Mouse (Mus musculus) CH12.LX (cell line): Measurements from ENCODE around the gene Rep15. TPM values are rescaled to one million over a fixed set of nuclear protein-coding genes. Genes with fewer than 3 reads are reported as not detected.

ENCODE experiments used
- DNase-seq: peaks from one replicate; pipeline ENCODE4 v3.0.0-alpha.2; 2013; ENCODE audit errors: extremely low read depth
- H3K27ac ChIP-seq: 2 replicates; pipeline ENCODE4 v1.5.1; 2012; ENCODE audit warnings: low read depth, mild to moderate bottlenecking, control low read depth, moderate library complexity; ENCODE audit not compliant: insufficient read depth
- H3K27me3 ChIP-seq: replicated peaks from 2 replicates; pipeline ENCODE3; 2012; ENCODE audit warnings: inconsistent platforms
- H3K36me3 ChIP-seq, 2 experiments: replicated peaks in 1 of 2; 2 replicates each; pipeline versions ENCODE3 to v1.6.1; 2012; ENCODE audit warnings: inconsistent platforms in 1 of 2, low read length in 1 of 2, mild to moderate bottlenecking in 1 of 2, mixed read lengths in 1 of 2, moderate library complexity in 1 of 2; ENCODE audit not compliant: control insufficient read depth in 1 of 2, insufficient read depth in 1 of 2
- H3K4me1 ChIP-seq, 2 experiments: 2 replicates each; pipeline ENCODE4 v1.6.1; 2012; ENCODE audit warnings: inconsistent platforms in 1 of 2, moderate library complexity in 1 of 2; ENCODE audit not compliant: insufficient read depth in 2 of 2, control insufficient read depth in 1 of 2
- H3K4me2 ChIP-seq: 2 replicates; pipeline ENCODE4 v1.6.1; 2012; ENCODE audit warnings: low read depth, mild to moderate bottlenecking, control low read depth; ENCODE audit not compliant: poor library complexity, insufficient read depth, severe bottlenecking
- H3K4me3 ChIP-seq, 3 experiments: fragments of 150-350 bp in 1 of 3; sonication (generic) in 1 of 3; replicated peaks in 1 of 3; 2 replicates each; pipeline versions ENCODE3 to v1.5.1; 2011 to 2012; ENCODE audit warnings: low read depth in 2 of 3, low read length in 2 of 3, mild to moderate bottlenecking in 2 of 3, moderate library complexity in 2 of 3, control low read depth in 1 of 3, improper control_type of control experiment in 1 of 3, inconsistent platforms in 1 of 3, mixed read lengths in 1 of 3; ENCODE audit not compliant: poor library complexity in 1 of 3
- H3K79me2 ChIP-seq: replicated peaks from 2 replicates; pipeline ENCODE4 v1.6.1; 2012; ENCODE audit warnings: mild to moderate bottlenecking, moderate library complexity; ENCODE audit not compliant: control insufficient read depth, poor library complexity, insufficient read depth, severe bottlenecking; ENCODE audit errors: extremely low read depth
- H3K9ac ChIP-seq: 2 replicates; pipeline ENCODE4 v1.6.1; 2012; ENCODE audit warnings: low read depth, mild to moderate bottlenecking, control low read depth, moderate library complexity; ENCODE audit not compliant: insufficient read depth
- H3K9me3 ChIP-seq: replicated peaks from 2 replicates; pipeline ENCODE3; 2012; ENCODE audit warnings: low read length, inconsistent platforms, mixed read lengths
- BHLHE40 ChIP-seq: IDR thresholded peaks from 2 replicates; pipeline ENCODE4 v1.6.1; 2011; ENCODE audit warnings: mild to moderate bottlenecking, low read depth, low read length, improper control_type of control experiment
- CHD1 ChIP-seq: IDR thresholded peaks from 2 replicates; pipeline ENCODE4 v1.6.1; 2012; ENCODE audit warnings: low read depth, low read length, improper control_type of control experiment, inconsistent platforms
- CHD2 ChIP-seq: IDR thresholded peaks from 2 replicates; pipeline ENCODE4 v1.6.1; 2011; ENCODE audit warnings: low read length, improper control_type of control experiment
- CTCF ChIP-seq, 2 experiments: IDR thresholded peaks in 1 of 2; conservative IDR thresholded peaks in 1 of 2; 2 replicates each; pipeline ENCODE4 v1.5.1; 2011 to 2012; ENCODE audit warnings: low read depth in 2 of 2, low read length in 2 of 2, improper control_type of control experiment in 1 of 2, inconsistent platforms in 1 of 2, mild to moderate bottlenecking in 1 of 2, moderate library complexity in 1 of 2
- E2F4 ChIP-seq: IDR thresholded peaks from 2 replicates; pipeline ENCODE4 v1.6.1; 2011; ENCODE audit warnings: low read depth, low read length, improper control_type of control experiment; ENCODE audit not compliant: insufficient replicate concordance
- GABPA ChIP-seq: IDR thresholded peaks from 2 replicates; pipeline ENCODE4 v1.6.1; 2012; ENCODE audit warnings: low read depth, low read length, improper control_type of control experiment, inconsistent platforms; ENCODE audit not compliant: insufficient replicate concordance
- HCFC1 ChIP-seq: IDR thresholded peaks from 2 replicates; pipeline ENCODE4 v1.6.1; 2012; ENCODE audit warnings: low read depth, mild to moderate bottlenecking, inconsistent platforms, low read length, improper control_type of control experiment
- JUND ChIP-seq: conservative IDR thresholded peaks from 2 replicates; pipeline ENCODE4 v1.6.1; 2011; ENCODE audit warnings: low read depth, low read length, improper control_type of control experiment
- KAT2A ChIP-seq: IDR thresholded peaks from 2 replicates; pipeline ENCODE4 v1.6.1; 2012; ENCODE audit warnings: low read length, improper control_type of control experiment, inconsistent platforms; ENCODE audit not compliant: insufficient replicate concordance
- MAX ChIP-seq: IDR thresholded peaks from 2 replicates; pipeline ENCODE4 v1.6.1; 2011; ENCODE audit warnings: low read length, improper control_type of control experiment
- MAZ ChIP-seq: IDR thresholded peaks from 2 replicates; pipeline ENCODE4 v1.6.1; 2012; ENCODE audit warnings: low read depth, mild to moderate bottlenecking, inconsistent platforms, low read length, improper control_type of control experiment, moderate library complexity
- MEF2A ChIP-seq: IDR thresholded peaks from 2 replicates; pipeline ENCODE4 v1.6.1; 2014; ENCODE audit warnings: low read depth, mild to moderate bottlenecking, inconsistent platforms, low read length, improper control_type of control experiment, borderline replicate concordance
- MXI1 ChIP-seq: IDR thresholded peaks from 2 replicates; pipeline ENCODE4 v1.6.1; 2011; ENCODE audit warnings: mild to moderate bottlenecking, low read depth, low read length, improper control_type of control experiment
- SIN3A ChIP-seq: IDR thresholded peaks from 2 replicates; pipeline ENCODE4 v1.6.1; 2012; ENCODE audit warnings: low read length, improper control_type of control experiment, inconsistent platforms
- SMC3 ChIP-seq: IDR thresholded peaks from 2 replicates; pipeline ENCODE4 v1.6.1; 2011; ENCODE audit warnings: low read depth, low read length, improper control_type of control experiment
- USF1 ChIP-seq: IDR thresholded peaks from 2 replicates; pipeline ENCODE4 v1.6.1; 2014; ENCODE audit warnings: low read depth, mild to moderate bottlenecking, inconsistent platforms, low read length, improper control_type of control experiment
- ZC3H11A ChIP-seq: IDR thresholded peaks from 2 replicates; pipeline ENCODE4 v1.6.1; 2012; ENCODE audit warnings: low read depth, mild to moderate bottlenecking, inconsistent platforms, low read length, improper control_type of control experiment
- ZKSCAN1 ChIP-seq: IDR thresholded peaks from 2 replicates; pipeline ENCODE4 v1.6.1; 2012; ENCODE audit warnings: low read depth, inconsistent platforms, low read length, improper control_type of control experiment, borderline replicate concordance
- dilution Hi-C: fragments of 300-500 bp; cut with MboI; formaldehyde crosslinking; loops from 2 replicates; pipeline ENCODE4 v1.14.3; 2020; ENCODE audit warnings: low sequenced_read_pairs; ENCODE audit not compliant: extremely low pct_unique_long_range_greater_than_20kb, extremely low pct_ligation_motif_present
- in situ Hi-C: fragments of 300-500 bp; cut with MboI; formaldehyde crosslinking; loops from 3 replicates; pipeline ENCODE4 v1.14.3; 2019; ENCODE audit warnings: low sequenced_read_pairs, low pct_ligation_motif_present, low pct_unique_long_range_greater_than_20kb, mixed read lengths
- polyA plus RNA-seq: library from polyadenylated mRNA; unstranded; fragments of >175 nt; gene quantifications from 2 replicates; pipeline ENCODE4 v1.2.1, GENCODE M21; 2012; ENCODE audit warnings: low read depth; ENCODE audit not compliant: insufficient read length
- total RNA-seq, 2 experiments: library from RNA; depleted of rRNA; stranded (reverse); fragments of 300-350 nt in 1 of 2; fragments of >200 nt in 1 of 2; gene quantifications; 2 replicates each; pipeline ENCODE4 v1.2.3; 2012 to 2014

The Rep15 gene
- total and polyA plus RNA-seq, 3 experiments: 0.08 to 0.14 TPM; not detected in 1

GRCm38 (mm10) chr6:147061630-147062029, 29.2 kb downstream of the Rep15 start:
- peaks cover 65 to 93% of the 10 kb centered on the region in 2 experiments for H3K36me3 ChIP-seq
- no peak overlapping the region for H3K4me2 ChIP-seq
- no peaks in the 10 kb centered on the region for H3K9me3 ChIP-seq
- TF ChIP-seq CTCF (conservative IDR thresholded peaks at IDR 0.05 in 1 of 2, IDR thresholded peaks at IDR 0.05 in 1 of 2; ENCODE audit: low read depth in 2 of 2, low read length in 2 of 2) (no peak), MXI1 (no peak), CHD2 (no peak), ZC3H11A (no peak), MAZ (no peak), CHD1 (no peak), MAX (no peak), MEF2A (no peak), E2F4 (no peak), SIN3A (no peak), HCFC1 (no peak), USF1 (no peak)
- no peaks in the 10 kb centered on the region for H3K27me3 ChIP-seq
- DNase-seq: no peak
- H3K79me2 ChIP-seq: no peaks in the 10 kb centered on the region
- H3K4me3 ChIP-seq: no peak overlapping the region
- no peaks in the 10 kb centered on the region for H3K4me1 ChIP-seq
- in situ Hi-C loops: no loop called here
- dilution Hi-C loops: no loop called here
- no peak overlapping the region for H3K27ac ChIP-seq
- H3K9ac ChIP-seq: no peak overlapping the region

GRCm38 (mm10) chr6:147062034-147062433, 29.6 kb downstream of the Rep15 start:
- dilution Hi-C loops: no loop called here
- TF ChIP-seq SIN3A (no peak), E2F4 (no peak)
- Histone ChIP-seq H3K9me3 (no peaks in the 10 kb centered on the region), H3K36me3 (peaks cover 67 to 93% of the 10 kb centered on the region in 2 experiments), H3K9ac (no peak overlapping the region), H3K4me2 (no peak overlapping the region), H3K4me1 (no peaks in the 10 kb centered on the region), H3K4me3 (no peak overlapping the region), H3K27ac (no peak overlapping the region), H3K27me3 (no peaks in the 10 kb centered on the region), H3K79me2 (no peaks in the 10 kb centered on the region)
- no peak for DNase-seq
- in situ Hi-C loops: no loop called here

GRCm38 (mm10) chr6:147062694-147063093, 30.3 kb downstream of the Rep15 start:
- Histone ChIP-seq H3K4me2 (no peak overlapping the region), H3K36me3 (peaks cover 70 to 93% of the 10 kb centered on the region in 2 experiments), H3K4me3 (no peak overlapping the region), H3K27me3 (no peaks in the 10 kb centered on the region), H3K27ac (no peak overlapping the region), H3K4me1 (no peaks in the 10 kb centered on the region), H3K9ac (no peak overlapping the region), H3K79me2 (no peaks in the 10 kb centered on the region)
- dilution Hi-C loops: no loop called here
- DNase-seq: no peak
- TF ChIP-seq BHLHE40 (no peak), ZKSCAN1 (no peak), GABPA (no peak), KAT2A (no peak), JUND (no peak), SMC3 (no peak)
- TF ChIP-seq, all 38 proteins: peak for 0
- in situ Hi-C loops: no loop called here
- no peaks in the 10 kb centered on the region for H3K9me3 ChIP-seq
